In the genomic region with DNA sequence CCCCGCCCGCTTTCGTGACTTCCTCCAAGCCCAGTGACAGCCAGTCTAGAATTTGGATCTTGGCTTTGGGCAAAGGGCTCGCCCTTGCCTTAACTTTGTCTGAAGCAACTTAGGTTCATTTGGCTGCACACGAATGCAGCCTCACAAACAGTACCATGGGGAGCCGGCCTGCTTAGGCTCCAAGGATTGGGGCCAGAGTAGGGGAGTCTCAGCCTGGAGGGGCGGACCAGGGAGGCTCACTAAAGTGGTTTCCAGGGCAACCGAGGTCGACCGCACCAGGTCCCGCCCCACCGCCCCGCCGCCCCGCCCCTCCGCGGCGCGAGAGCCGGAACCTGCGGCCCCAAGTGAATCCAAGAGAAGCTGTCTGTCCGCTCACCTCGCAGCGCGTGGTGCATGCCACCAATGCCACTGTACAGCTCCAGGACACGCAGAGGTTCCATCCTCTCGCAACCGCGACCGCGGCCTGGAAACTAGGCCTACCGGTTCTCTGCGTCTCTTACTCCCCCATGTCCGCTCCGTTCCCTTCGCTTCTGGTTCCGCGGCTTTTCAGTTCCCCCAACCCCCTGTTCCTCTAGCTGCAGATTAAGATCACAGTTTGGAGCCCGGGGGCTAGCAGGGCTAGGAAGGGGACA, we compare ENCODE assay signal across 8 mouse cellular contexts. TPM values are rescaled to one million over a fixed set of nuclear protein-coding genes. Genes with fewer than 3 reads are reported as not detected.
DNase-seq lines count a peak whose midpoint lies in the region; ATAC-seq lines count a peak whose summit lies in the region.

A gene (minus strand): TSS at position 476 of the 632 bp plus-strand sequence.

- H3K9ac ChIP-seq in hindbrain, embryonic 14.5 days: peak within 1 kb of the TSS; percentile 77

- peak; percentile 97 for ATAC-seq in hindbrain, embryonic 14.5 days (ENCODE audit: low FRiP score)

- no peaks in the 10 kb centered on the region for H3K9me3 ChIP-seq in hindbrain, embryonic 14.5 days (ENCODE audit: control insufficient read depth, low read length)

- H3K27me3 ChIP-seq in hindbrain, embryonic 14.5 days (ENCODE audit: control insufficient read depth, insufficient read depth, low read length): no peaks in the 10 kb centered on the region

- no peaks in the 10 kb centered on the region for H3K4me1 ChIP-seq in hindbrain, embryonic 14.5 days (replicated peaks; ENCODE audit: control insufficient read depth, insufficient read depth, low read length)

- peak within 1 kb of the TSS; percentile 48 for H3K4me2 ChIP-seq in hindbrain, embryonic 14.5 days (replicated peaks)

- under 1% methylated on average over 39 of the region's 39 CpGs for WGBS in hindbrain, embryonic 14.5 days

- H3K27ac ChIP-seq in hindbrain, embryonic 14.5 days: peak within 1 kb of the TSS; percentile 86

- H3K4me3 ChIP-seq in hindbrain, embryonic 14.5 days (replicated peaks; ENCODE audit: low read length): peak within 1 kb of the TSS; percentile 56

- no peaks in the 10 kb centered on the region for H3K36me3 ChIP-seq in hindbrain, embryonic 14.5 days (replicated peaks; ENCODE audit: control insufficient read depth, insufficient read depth)

- peak; percentile 77 for DNase-seq in T-cell, adult 2 months (ENCODE audit: low spot score)
- peak; percentile 84 for DNase-seq in cerebellum, postnatal 25 days
- DNase-seq in frontal cortex, postnatal 25 days (ENCODE audit: low spot score in 2 of 2): peak; percentile 65 to 69
- peak; percentile 75 for DNase-seq in hindbrain, embryonic 14.5 days (ENCODE audit: low spot score)
- DNase-seq in layer of hippocampus, postnatal 36 days: peak; percentile 81 to 85
- DNase-seq in lung, postnatal 25 days (ENCODE audit: low spot score): peak; percentile 84
- DNase-seq in retina, adult 2 months (ENCODE audit: low read depth, low spot score): peak; percentile 70
- DNase-seq in thymus, postnatal 25 days: peak; percentile 83

RNA-seq across cellular contexts. Expression of the gene that starts here (rescaled TPM):
- 8.2 and 11.7 TPM in 2 replicates for polyA plus RNA-seq in hindbrain, embryonic 14.5 days (2014; fragmentation: Nextera tagmentation; extraction: Ambion mirVana)
- total RNA-seq in layer of hippocampus, postnatal 36 days (2021): 1 to 10 TPM; 4.8 to 6.2 TPM

Comparison
In these comparisons a context has a peak if more than half of its experiments do, and no peak if none do; other contexts are left out.
1. Peak in every context shown above with its lines: DNase-seq, ATAC-seq, H3K4me3 ChIP-seq and H3K27ac ChIP-seq.